Comparison of ENCODE assay signal across 8 mouse cellular contexts in genomic region chr2:165986921-165987453, GRCm38 (mm10). TPM values are rescaled to one million over a fixed set of nuclear protein-coding genes. Genes with fewer than 3 reads are reported as not detected.
DNase-seq lines count a peak whose midpoint lies in the region; ATAC-seq and TF ChIP-seq lines count a peak whose summit lies in the region.

No protein-coding gene starts in this region.

- TF ChIP-seq POLR2A in liver, adult 2 months (IDR thresholded peaks at IDR 0.05; ENCODE audit: extremely low read depth, insufficient read depth, low read length) = no peak

- peak overlapping the region; percentile 48 for H3K4me3 ChIP-seq in embryonic facial prominence, embryonic 15.5 days (replicated peaks)
- H3K4me3 ChIP-seq in liver, adult 2 months (ENCODE audit: insufficient read depth, low read depth, low read length) = peak overlapping the region; percentile 43
- H3K4me3 ChIP-seq in midbrain, embryonic 16.5 days (ENCODE audit: low read depth, low read length) = peak overlapping the region; percentile 37

- peak overlapping the region; percentile 94 for H3K27ac ChIP-seq in embryonic facial prominence, embryonic 15.5 days (replicated peaks)
- peak overlapping the region; percentile 69 for H3K27ac ChIP-seq in liver, adult 2 months (replicated peaks; ENCODE audit: insufficient read depth, low read depth, low read length)
- peak overlapping the region; percentile 66 for H3K27ac ChIP-seq in midbrain, embryonic 16.5 days (ENCODE audit: low read length)

- peak; percentile 80 for ATAC-seq in embryonic facial prominence, embryonic 15.5 days (ENCODE audit: insufficient number of reproducible peaks, low FRiP score, low TSS enrichment, low read depth)
- ATAC-seq in midbrain, embryonic 16.5 days = peak; percentile 68; the same call in 1 of the 2 replicates

- H3K4me2 ChIP-seq in embryonic facial prominence, embryonic 15.5 days (replicated peaks) = peak overlapping the region; percentile 69
- peak overlapping the region; percentile 68 for H3K4me2 ChIP-seq in midbrain, embryonic 16.5 days (ENCODE audit: low read length)

- no peaks in the 10 kb centered on the region for H3K27me3 ChIP-seq in embryonic facial prominence, embryonic 15.5 days
- H3K27me3 ChIP-seq in liver, adult 2 months (ENCODE audit: control insufficient read depth, insufficient read depth, low read length) = no peaks in the 10 kb centered on the region
- no peaks in the 10 kb centered on the region for H3K27me3 ChIP-seq in midbrain, embryonic 16.5 days (ENCODE audit: control insufficient read depth, insufficient read depth, low read depth, low read length)

- 1% methylated on average over 23 of the region's 23 CpGs for WGBS in embryonic facial prominence, embryonic 15.5 days
- 5% methylated on average over 15 of the region's 23 CpGs for WGBS in liver, adult 2 months
- 2% methylated on average over 23 of the region's 23 CpGs for whole genome bisulfite sequencing in midbrain, embryonic 16.5 days

- H3K36me3 ChIP-seq in embryonic facial prominence, embryonic 15.5 days = no peaks in the 10 kb centered on the region
- no peaks in the 10 kb centered on the region for H3K36me3 ChIP-seq in liver, adult 2 months (ENCODE audit: control insufficient read depth, insufficient read depth, low read length)
- no peaks in the 10 kb centered on the region for H3K36me3 ChIP-seq in midbrain, embryonic 16.5 days (ENCODE audit: control insufficient read depth, insufficient read depth, low read length)

- no peaks in the 10 kb centered on the region for H3K79me2 ChIP-seq in liver, adult 2 months (ENCODE audit: control insufficient read depth, insufficient read depth, low read length)

- peaks cover 15% of the 10 kb centered on the region; the same call in 1 of the 2 replicates for H3K4me1 ChIP-seq in embryonic facial prominence, embryonic 15.5 days
- peaks cover 17% of the 10 kb centered on the region for H3K4me1 ChIP-seq in liver, adult 2 months (ENCODE audit: control insufficient read depth, insufficient read depth, low read length)
- peaks cover 6% of the 10 kb centered on the region for H3K4me1 ChIP-seq in midbrain, embryonic 16.5 days (ENCODE audit: control insufficient read depth, insufficient read depth, low read length)

- DNase-seq in cerebellum, adult 18-20 months = peak; percentile 31 to 32
- DNase-seq in cerebellum, adult 11 months = no peak
- DNase-seq in heart, adult 9 months (ENCODE audit: low spot score in 2 of 2) = peak; percentile 80 to 86
- DNase-seq in kidney, adult 9 months = peak; percentile 90
- DNase-seq in liver, adult 2 months (ENCODE audit: extremely low read depth, low read depth, low spot score) = peak; percentile 86
- peak; percentile 30 to 74 for DNase-seq in spleen, postnatal 4 days (ENCODE audit: low spot score in 2 of 2)

- peak; percentile 58 for TF ChIP-seq CTCF in liver, adult 2 months (IDR thresholded peaks at IDR 0.05; ENCODE audit: low read depth, low read length)

- H3K9ac ChIP-seq in embryonic facial prominence, embryonic 15.5 days = no peak overlapping the region
- peak overlapping the region; percentile 60 for H3K9ac ChIP-seq in liver, adult 2 months (ENCODE audit: low read depth, low read length)
- peak overlapping the region; percentile 49 for H3K9ac ChIP-seq in midbrain, embryonic 16.5 days (ENCODE audit: low read depth, low read length)

- no peaks in the 10 kb centered on the region for H3K9me3 ChIP-seq in embryonic facial prominence, embryonic 15.5 days (replicated peaks)
- H3K9me3 ChIP-seq in midbrain, embryonic 16.5 days (replicated peaks; ENCODE audit: control insufficient read depth, low read length, poor library complexity, severe bottlenecking) = no peaks in the 10 kb centered on the region

RNA-seq across cellular contexts. Expression of gene Ncoa3, which starts 5.4 kb away (rescaled TPM):
- 13.3 and 14.7 TPM in 2 replicates for polyA plus RNA-seq in embryonic facial prominence, embryonic 15.5 days (2015; fragmentation: Nextera tagmentation; extraction: Ambion mirVana)
- 11.5 and 14.8 TPM in 2 replicates for total RNA-seq in liver, adult 2 months (2014; rRNA removed)
- polyA plus RNA-seq in liver, adult 2 months (2012; rRNA removed) = 8.2 and 13.6 TPM in 2 replicates
- polyA plus RNA-seq in midbrain, embryonic 16.5 days (2015; fragmentation: Nextera tagmentation; extraction: Ambion mirVana) = 15.5 and 16.0 TPM in 2 replicates
